Mouse (Mus musculus): Measurements from ENCODE around the gene Cenpb. TPM values are rescaled to one million over a fixed set of nuclear protein-coding genes. Genes with fewer than 3 reads are reported as not detected.
A peak's percentile ranks its signal among the peaks of the same experiment; 100 is the strongest.

Cenpb gene
- total RNA-seq, 2 experiments from 2014 or later, result 51.3 to 63.4 TPM

- no peak for DNase-seq (ENCODE audit: low spot score in 2 of 2)
Observed at GRCm38 (mm10) chr2:131139886-131140532, 39.9 kb downstream of the Cenpb start.

GRCm38 (mm10) chr2:131139287-131139686 is 40.6 kb downstream of the Cenpb start:
- DNase-seq (ENCODE audit: low spot score in 2 of 2), result no peak

- no peak for DNase-seq (ENCODE audit: low spot score in 2 of 2)
Observed at GRCm38 (mm10) chr2:131138760-131139159, 41.1 kb downstream of the Cenpb start.

- no peak for DNase-seq (ENCODE audit: low spot score in 2 of 2)
Observed at GRCm38 (mm10) chr2:131138296-131138695, 41.6 kb downstream of the Cenpb start.

- peak in 1 of 2 experiments; percentile 1 for DNase-seq (ENCODE audit: low spot score in 2 of 2)
Observed at GRCm38 (mm10) chr2:131135521-131136139, 44.2 kb downstream of the Cenpb start.

GRCm38 (mm10) chr2:131134826-131135400 is 45.0 kb downstream of the Cenpb start:
- peak in 1 of 2 experiments; percentile 1 for DNase-seq (ENCODE audit: low spot score in 2 of 2)

GRCm38 (mm10) chr2:131134381-131134780 is 45.5 kb downstream of the Cenpb start:
- DNase-seq (ENCODE audit: low spot score in 2 of 2), result peak in 1 of 2 experiments; percentile 1

- no peak for DNase-seq (ENCODE audit: low spot score in 2 of 2)
Observed at GRCm38 (mm10) chr2:131132930-131133547, 46.8 kb downstream of the Cenpb start, which contains the start of gene Gm11037. Gene Gm11037 (plus strand): TSS chr2:131133497.

- DNase-seq (ENCODE audit: low spot score in 2 of 2), result peak in 1 of 2 experiments; percentile 1
Observed at GRCm38 (mm10) chr2:131132111-131132888, 47.6 kb downstream of the Cenpb start.

- DNase-seq (ENCODE audit: low spot score in 2 of 2), result no peak
Observed at GRCm38 (mm10) chr2:131130849-131131248, 49.0 kb downstream of the Cenpb start.

- no peak for DNase-seq (ENCODE audit: low spot score in 2 of 2)
Observed at GRCm38 (mm10) chr2:131129836-131130235, 50.0 kb downstream of the Cenpb start.

- no peak for DNase-seq (ENCODE audit: low spot score in 2 of 2)
Observed at GRCm38 (mm10) chr2:131128636-131129157, 51.2 kb downstream of the Cenpb start.

GRCm38 (mm10) chr2:131128211-131128610 is 51.7 kb downstream of the Cenpb start:
- DNase-seq (ENCODE audit: low spot score in 2 of 2), result no peak

GRCm38 (mm10) chr2:131127161-131127730 is 52.6 kb downstream of the Cenpb start, which contains the start of gene Hspa12b:
Gene Hspa12b (plus strand): TSS chr2:131127280.
- peak; percentile 42 to 58 for DNase-seq (ENCODE audit: low spot score in 2 of 2)

- DNase-seq (ENCODE audit: low spot score in 2 of 2), result no peak
Observed at GRCm38 (mm10) chr2:131125964-131126815, 53.7 kb downstream of the Cenpb start.
